Mouse (Mus musculus) 3T3-L1 (cell line): Measurements from ENCODE around the gene Cphx1.
"Not testable (repeated sequence)": the region's sequence is repeated elsewhere in the genome, so short reads cannot be mapped to it uniquely, and the experiment has no call there.

ENCODE experiments used
- DNase-seq: peaks from one replicate; pipeline ENCODE4 v3.0.0-alpha.2; 2015; ENCODE audit warnings: low read depth, low spot score

The Cphx1 gene

DNA sequence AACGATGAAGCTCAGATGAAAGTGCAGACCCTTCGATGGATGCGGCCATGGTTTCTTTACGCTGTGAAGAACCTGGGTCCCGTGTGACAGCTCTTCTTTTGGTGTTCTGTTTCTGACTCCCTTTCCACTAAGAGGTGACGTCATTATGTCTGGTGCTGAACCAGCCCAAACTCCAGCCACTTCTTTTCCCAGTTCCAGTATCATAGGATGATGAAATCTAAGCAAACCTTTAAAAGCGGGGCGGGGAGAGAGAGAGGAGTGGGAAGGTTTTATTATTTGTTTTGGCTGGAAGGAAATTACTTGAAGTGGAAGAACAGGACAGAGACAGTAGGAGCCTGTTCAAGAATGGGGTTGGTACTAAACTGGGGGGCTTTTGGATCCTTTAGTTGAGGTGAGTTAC is at the start of gene Cphx1:
Gene Cphx1 (plus strand): TSS at position 301 of the 400 bp plus-strand sequence.
- not testable (repeated sequence) for DNase-seq

DNA sequence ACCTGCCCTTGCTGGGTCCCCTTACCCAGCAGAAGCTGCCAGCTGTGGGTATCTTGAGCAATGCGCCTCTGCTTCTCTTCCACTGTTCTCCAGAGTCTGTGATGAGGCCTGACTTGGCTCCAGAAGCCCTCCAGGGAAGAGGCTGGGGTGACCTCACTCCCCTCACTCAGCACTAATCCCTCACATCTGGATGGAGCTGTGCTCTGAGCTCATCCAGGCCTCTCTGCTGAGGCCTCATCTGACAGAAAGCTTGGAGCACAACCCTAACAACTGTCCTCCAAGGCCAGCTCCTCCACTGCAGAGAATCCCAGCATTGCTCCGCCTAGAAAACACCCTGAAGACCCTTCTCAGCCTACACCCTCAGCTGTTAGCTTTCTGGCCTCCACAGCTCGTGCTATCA is 43.5 kb upstream of the Cphx1 start:
- not testable (repeated sequence) for DNase-seq

DNA sequence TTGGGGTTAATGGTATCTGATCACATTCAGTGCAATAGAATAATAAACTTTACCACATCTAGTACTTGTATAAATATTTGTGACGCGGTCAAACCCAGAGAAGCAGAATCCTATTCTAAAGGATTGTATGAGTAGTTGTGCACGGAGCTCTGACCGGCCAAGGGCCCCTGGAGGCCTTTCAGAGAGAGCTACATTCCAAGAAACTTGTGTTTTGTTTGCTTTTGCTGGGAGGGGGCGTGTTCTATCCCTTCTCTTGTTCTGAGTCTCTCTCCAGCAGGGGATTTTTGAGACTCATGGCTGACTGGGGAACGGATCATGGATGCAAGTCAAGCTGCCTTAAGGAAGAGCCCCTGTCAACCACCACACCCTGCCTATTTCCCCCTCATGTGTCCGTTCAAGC is 42.4 kb upstream of the Cphx1 start:
- DNase-seq: not testable (repeated sequence)

DNA sequence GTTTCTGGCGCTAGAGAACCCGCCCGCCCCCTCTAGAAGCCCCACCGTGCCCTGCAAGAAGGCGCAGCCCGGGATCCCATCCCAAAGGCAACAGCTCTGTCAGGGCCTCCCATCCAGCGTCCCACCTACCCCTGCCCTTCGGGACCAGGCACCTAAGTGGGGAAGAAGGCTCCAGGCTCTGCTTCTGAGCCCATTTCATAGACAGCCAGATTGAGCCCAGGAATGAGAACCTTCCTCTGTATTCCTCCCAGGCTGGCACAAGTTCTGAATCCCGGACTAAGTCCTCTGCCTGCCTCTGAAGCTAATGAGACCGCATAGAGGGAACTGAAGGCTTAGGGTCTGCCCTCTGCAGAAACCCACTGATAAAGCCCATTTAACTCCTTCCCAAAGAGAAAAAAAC is 35.1 kb upstream of the Cphx1 start, which contains the start of gene Plac9a:
Gene Plac9a (minus strand): TSS at position 101 of the 400 bp plus-strand sequence.
- not testable (repeated sequence) for DNase-seq

DNA sequence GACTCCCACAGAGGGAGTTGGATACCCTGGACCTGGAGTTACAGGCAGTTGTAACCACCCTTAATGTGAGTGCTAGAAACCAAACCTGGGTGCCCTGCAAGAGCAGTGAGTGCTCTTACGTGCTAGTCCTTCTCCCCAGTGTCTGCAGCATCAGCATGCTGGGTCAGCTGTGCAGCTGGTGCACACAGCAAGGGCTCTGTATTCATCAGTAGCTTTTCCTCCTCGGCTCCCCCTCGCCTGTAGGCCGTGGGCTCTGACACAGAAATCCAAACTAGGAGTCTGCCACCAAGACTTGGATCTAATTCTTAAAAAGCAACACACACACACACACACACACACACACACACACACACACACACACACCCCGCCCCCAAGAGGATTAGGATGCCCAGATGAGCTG is 32.9 kb upstream of the Cphx1 start:
- not testable (repeated sequence) for DNase-seq

DNA sequence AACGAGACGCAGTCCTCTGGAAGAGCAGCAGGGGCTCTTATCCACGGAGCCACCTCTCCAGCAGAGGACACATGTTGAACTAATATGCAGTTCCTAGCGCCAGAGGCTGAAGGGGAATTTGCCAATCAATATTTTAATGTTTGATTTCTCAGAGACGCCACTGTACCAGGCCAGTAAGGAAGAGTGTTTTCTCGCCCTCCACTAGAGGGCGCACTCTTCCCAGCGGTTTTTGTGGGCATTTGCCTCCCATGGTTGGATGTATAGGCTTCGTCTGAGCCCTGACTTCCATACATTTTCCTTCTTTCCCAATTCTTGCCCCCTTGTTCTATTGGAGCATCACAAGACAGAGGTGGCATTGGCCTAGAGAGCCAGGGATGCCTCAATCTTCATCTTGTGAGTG is 30.8 kb upstream of the Cphx1 start:
- DNase-seq: not testable (repeated sequence)

DNA sequence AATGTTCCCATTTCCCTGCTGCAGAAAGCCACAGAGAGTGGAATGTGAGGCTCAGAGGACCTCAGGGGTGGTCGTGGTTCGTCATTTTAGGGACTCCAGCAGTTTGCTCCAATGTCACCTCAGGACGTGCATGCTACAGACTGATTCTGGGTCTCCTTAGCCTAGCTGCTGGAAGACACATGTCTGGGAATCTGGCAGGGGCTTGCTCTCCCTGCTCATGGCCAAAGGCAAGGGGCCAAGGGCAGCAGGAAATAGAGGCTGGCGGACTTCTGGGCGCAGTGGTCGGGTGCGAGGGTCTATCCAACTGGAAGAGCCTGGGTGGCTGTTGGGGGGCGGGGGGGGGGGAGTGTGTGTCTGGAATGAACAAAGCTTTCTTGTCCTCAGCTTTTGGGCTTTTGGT is 29.1 kb upstream of the Cphx1 start:
- not testable (repeated sequence) for DNase-seq

DNA sequence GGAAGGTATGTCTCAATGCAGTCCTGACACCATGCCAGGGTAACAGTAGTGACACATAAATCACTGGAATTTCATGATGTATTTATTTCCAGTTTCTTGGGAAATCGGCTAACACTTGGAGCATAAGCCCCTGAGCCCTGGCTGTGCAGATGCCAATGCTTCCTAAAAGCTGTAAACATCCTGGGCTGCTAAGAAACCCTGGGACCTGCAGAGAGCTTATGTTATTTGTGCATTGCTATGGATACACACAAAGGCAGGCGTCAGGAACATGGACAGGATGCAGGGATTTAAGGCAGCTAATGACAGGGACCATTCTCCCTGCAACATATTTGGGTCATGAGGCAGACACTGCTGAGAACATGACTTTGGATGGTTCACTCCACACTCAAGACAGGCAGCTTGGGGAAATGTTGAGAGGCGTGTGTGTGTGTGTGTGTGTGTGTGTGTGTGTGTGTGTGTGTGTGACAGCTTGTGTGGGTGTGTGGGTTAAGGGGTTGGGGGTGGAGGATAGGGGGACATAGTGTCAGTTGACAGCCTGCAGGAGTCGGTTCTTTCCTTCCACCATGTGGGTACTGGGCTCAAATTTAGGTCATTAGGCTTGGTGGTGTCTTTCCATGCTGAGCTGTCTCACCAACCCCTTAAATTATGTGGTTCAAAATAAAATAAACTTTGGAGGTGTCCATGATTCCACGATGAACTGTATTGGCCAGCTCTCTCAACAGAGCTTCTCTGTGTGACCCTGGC is 19.5 kb upstream of the Cphx1 start:
- not testable (repeated sequence) for DNase-seq

DNA sequence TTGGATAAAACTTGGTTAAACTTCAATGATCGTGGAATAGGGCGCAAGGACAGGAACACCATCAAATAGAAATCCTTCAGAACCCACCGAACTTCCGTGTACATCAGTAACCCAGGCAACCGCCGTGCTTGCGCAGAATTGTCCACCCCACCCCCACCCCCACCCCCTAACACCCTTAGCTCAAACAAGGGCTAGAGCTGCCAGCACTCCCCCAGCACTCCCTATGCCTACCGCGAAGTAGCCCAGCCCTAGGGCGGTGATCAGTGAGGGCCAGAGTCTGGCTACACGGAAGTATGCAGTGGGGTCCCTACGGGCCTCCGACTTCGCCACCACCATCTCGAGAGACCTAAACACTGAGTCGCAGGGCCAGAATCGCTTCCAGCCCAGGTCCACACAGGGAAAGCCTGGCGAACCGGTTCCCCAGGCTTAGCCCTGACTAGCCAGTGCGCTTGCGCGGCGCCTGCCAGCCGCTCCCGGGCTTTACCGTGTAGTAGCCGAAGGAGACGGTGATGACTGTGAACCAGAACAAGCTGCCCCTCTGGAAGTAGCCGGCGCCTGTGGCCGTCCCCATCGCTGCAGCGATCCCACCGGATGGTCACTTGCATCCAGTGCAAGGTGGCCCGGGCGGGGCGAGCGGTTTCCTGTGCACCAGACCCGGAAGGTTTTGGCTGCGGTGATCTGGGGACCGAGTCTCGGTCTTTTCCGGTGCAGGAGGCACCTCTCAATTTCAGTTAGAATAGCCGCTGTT is 11.1 kb upstream of the Cphx1 start:
- not testable (repeated sequence) for DNase-seq

DNA sequence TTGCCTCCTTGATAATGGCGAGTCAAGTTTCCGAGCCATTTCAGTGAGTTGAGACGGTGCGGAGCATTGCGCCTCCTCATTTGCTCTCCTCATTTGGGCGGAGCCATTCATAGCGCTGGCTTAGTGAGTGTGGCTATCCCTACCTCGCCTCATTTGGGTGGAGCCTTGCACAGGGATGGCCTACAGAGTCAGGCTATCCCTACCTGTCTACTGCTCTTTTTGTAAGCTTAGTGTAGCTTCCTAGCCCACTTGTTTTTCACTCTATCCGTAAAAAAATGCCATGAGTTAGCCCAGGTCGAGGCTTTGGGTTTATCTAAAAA is 10.6 kb upstream of the Cphx1 start, which contains the start of gene Tmem254a:
Gene Tmem254a (minus strand): TSS at position 111 of the 320 bp plus-strand sequence.
- DNase-seq: not testable (repeated sequence)

DNA sequence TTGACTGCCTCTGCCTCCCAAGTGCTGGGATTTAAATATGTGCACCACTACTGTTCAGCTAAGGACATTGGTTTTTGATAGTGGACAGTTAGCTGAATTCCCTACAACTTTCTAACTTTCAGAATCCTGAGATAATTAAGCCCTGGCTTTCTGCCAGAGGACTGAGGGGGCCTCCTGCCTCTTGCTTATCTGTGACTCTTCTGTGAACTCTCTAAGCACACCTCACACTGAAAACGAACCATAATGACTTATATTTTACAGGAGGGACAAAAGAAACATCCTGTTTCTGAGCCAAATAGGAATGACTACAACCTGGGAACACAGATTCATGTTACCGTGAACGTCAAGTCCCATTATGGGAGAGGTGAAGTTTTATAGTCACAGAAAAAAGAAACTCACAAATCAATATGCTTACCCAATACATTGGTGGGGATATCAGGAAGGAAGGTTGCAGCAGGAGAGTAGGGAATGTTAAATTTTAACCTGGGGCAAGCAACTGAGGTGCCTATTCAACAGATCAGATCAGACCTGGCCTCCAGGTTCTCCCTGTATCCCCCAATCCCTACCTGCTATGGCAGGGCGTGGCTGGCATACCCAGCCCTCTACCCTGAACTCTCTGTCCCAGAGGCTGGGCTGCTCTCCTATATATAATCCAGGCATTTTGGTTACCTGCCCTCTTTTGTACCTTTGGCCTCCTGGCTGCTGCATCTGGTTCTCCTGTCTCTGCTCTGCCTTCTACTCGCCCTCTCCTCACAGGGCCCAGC is 1.1 kb upstream of the Cphx1 start:
- DNase-seq: not testable (repeated sequence)

DNA sequence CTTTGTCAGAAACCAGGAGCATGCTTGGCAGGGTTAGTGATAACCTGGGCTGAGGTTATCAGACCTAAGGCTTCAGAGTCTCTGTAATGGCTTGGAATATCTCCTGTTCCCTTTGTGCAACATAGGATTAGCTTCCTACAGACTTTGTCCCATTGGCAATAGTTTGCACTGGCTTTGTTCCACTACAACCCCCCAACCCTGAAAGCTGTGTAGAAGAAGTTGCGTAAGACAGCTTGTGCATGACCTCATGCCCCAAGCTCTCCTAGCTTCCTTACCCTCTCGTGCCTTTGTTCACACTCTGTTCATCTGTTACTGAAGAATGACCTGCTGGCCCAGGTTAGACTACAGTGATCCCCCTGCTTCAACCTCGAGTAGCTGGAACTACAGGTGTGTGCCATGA is 19.8 kb downstream of the Cphx1 start:
- DNase-seq: not testable (repeated sequence)

DNA sequence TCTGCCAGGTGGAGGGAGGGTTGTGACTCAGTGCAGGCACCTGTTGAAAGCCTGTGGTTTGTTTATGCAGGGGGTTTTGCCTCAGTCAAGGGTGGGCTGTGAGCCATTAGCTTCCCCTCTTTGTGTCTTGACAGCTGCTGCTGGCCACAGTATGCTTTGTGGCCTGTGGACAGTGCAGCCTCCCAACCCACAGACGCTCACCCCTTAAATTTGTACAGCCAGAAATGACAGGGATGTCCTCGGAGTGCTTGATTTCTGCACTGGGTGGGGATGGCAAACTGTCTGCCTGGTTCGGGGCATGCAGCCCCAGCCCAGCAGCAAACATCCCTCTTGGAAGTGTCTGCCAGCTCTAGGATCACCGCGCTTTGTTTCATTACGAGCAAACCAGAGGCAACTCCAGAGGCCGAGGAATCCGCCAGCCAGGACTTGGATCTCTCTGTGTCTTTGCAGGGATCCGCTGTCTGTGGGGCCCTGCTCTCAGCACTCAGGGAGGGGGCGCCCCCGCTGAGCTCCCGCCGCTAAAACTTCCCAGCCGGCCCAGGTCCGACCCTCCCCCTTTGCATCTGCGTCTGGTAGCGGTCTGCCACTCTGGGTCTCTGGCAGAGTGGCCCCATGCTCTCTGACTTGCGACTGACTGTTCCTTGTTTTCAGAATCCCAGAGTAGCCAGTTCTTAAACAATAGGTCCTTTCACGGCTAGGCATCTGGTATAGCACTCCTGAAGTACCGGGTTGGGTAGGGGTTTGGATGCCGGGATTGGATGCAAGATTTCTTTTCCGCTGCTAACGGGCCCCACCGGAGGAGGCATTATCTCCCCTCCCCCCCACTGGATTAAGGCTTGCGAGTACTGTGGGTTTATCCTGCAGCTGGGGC is 40.5 kb downstream of the Cphx1 start, which contains the start of gene Duxbl1:
Gene Duxbl1 (plus strand): TSS at position 207 of the 871 bp plus-strand sequence.
- DNase-seq: not testable (repeated sequence)

DNA sequence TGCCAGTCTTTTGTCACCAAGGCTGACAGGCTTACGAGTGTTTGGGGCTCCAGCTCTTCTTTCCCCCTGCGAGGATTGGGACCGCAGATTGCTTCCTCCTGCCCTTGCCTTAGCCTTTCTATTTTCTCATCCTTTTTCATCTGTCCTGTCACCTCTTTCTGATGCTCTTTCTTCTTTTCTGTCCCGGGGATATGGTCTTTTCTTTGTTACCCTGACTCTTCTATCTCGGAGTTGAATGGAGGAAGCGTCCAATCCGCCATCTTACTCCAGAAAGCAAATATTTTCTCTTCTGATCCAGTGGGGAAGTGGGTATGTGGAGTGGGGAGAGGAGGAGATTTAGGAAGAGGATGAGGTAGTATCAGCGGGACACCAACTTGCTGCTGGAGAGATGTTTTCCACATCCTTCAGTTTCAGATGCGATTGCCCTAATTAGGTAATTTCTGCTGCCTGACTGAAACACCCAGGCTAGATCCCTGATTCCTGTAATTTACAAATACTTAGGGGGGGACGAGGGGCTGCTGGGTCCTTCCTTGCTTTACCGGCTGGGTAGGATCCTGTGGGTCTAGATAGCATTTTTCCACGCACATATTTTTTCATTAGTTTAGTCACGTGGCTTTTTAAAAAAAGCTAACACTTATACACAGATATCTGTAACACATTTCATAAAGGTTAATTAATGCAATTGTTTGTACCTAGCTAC is 41.3 kb downstream of the Cphx1 start:
- not testable (repeated sequence) for DNase-seq

DNA sequence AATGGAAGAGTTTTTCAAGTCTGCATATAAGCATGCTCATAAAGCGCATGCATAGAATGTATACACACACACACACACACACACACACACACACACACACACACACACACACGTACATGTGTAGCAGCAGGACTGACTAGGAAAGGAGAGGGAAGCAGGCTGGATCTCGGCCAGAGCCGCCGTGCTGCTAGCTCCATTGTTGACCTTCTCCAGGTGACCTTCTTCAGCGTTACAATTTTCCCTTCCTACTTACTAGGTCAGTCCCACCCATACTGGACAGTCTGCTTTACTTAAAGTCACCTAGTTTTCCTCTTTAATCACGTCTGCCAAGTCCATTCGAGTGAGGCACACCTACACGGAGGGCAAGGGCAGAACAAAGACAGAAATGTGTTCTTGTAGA is 43.8 kb downstream of the Cphx1 start:
- DNase-seq: not testable (repeated sequence)
